Mouse (Mus musculus): Measurements from ENCODE around the gene Pou2f2. TPM values are rescaled to one million over a fixed set of nuclear protein-coding genes. Genes with fewer than 3 reads are reported as not detected.
A peak's percentile ranks its signal among the peaks of the same experiment; 100 is the strongest.

Pou2f2 gene
- polyA plus RNA-seq, 1 experiment = 8.4 TPM

GRCm38 (mm10) chr7:25073924-25074323 lies 105.6 kb downstream of the Pou2f2 start:
- TF ChIP-seq CTCF (IDR thresholded peaks at IDR 0.05; ENCODE audit: borderline replicate concordance, insufficient read depth, low read depth, low read length) (no peak), POLR2A (IDR thresholded peaks at IDR 0.05; ENCODE audit: borderline replicate concordance, insufficient read depth, low read length) (no peak)
- H3K4me1 ChIP-seq (ENCODE audit: control insufficient read depth, insufficient read depth, low read length) = peaks cover 33% of the 10 kb centered on the region
- no peak overlapping the region for H3K4me3 ChIP-seq (replicated peaks; ENCODE audit: insufficient read depth, low read depth, low read length)
- no peak overlapping the region for H3K27ac ChIP-seq (ENCODE audit: insufficient read depth, low read length)
- no peaks in the 10 kb centered on the region for H3K27me3 ChIP-seq (ENCODE audit: control insufficient read depth, insufficient read depth, low read length)
- WGBS = 63% methylated on average over 8 of the region's 8 CpGs
- DNase-seq = no peak

GRCm38 (mm10) chr7:25072716-25073390 lies 106.7 kb downstream of the Pou2f2 start:
- Histone ChIP-seq H3K27me3 (ENCODE audit: control insufficient read depth, insufficient read depth, low read length) (no peaks in the 10 kb centered on the region), H3K4me3 (replicated peaks; ENCODE audit: insufficient read depth, low read depth, low read length) (peak overlapping the region; percentile 84), H3K4me1 (ENCODE audit: control insufficient read depth, insufficient read depth, low read length) (peaks cover 29% of the 10 kb centered on the region), H3K27ac (ENCODE audit: insufficient read depth, low read length) (peak overlapping the region; percentile 76)
- 0% methylated on average over 15 of the region's 33 CpGs for WGBS
- TF ChIP-seq CTCF (IDR thresholded peaks at IDR 0.05; ENCODE audit: borderline replicate concordance, insufficient read depth, low read depth, low read length) (no peak), POLR2A (IDR thresholded peaks at IDR 0.05; ENCODE audit: borderline replicate concordance, insufficient read depth, low read length) (peak; percentile 46; the same call in 1 of the 2 replicates)
- DNase-seq = peak; percentile 66 to 74

- no peak for DNase-seq
- Histone ChIP-seq H3K27ac (ENCODE audit: insufficient read depth, low read length) (peak within 1 kb of the TSS; percentile 86), H3K27me3 (ENCODE audit: control insufficient read depth, insufficient read depth, low read length) (no peaks in the 10 kb centered on the region), H3K4me3 (replicated peaks; ENCODE audit: insufficient read depth, low read depth, low read length) (peak within 1 kb of the TSS; percentile 84), H3K4me1 (ENCODE audit: control insufficient read depth, insufficient read depth, low read length) (peaks cover 29% of the 10 kb centered on the region)
- TF ChIP-seq CTCF (IDR thresholded peaks at IDR 0.05; ENCODE audit: borderline replicate concordance, insufficient read depth, low read depth, low read length) = no peak
- TF ChIP-seq POLR2A (IDR thresholded peaks at IDR 0.05; ENCODE audit: borderline replicate concordance, insufficient read depth, low read length) = no peak
- WGBS = 1% methylated on average over 27 of the region's 28 CpGs
Observed at GRCm38 (mm10) chr7:25071979-25072715, 107.4 kb downstream of the Pou2f2 start, which contains the start of the genes Grik5 and Zfp574. Gene Grik5 (minus strand): TSS chr7:25072346. Gene Zfp574 (plus strand): TSS chr7:25072567.

- WGBS = 30% methylated on average over 2 of the region's 2 CpGs
- TF ChIP-seq POLR2A (IDR thresholded peaks at IDR 0.05; ENCODE audit: borderline replicate concordance, insufficient read depth, low read length) = no peak
- no peak for TF ChIP-seq CTCF (IDR thresholded peaks at IDR 0.05; ENCODE audit: borderline replicate concordance, insufficient read depth, low read depth, low read length)
- Histone ChIP-seq H3K27ac (ENCODE audit: insufficient read depth, low read length) (no peak overlapping the region), H3K4me1 (ENCODE audit: control insufficient read depth, insufficient read depth, low read length) (peaks cover 21% of the 10 kb centered on the region), H3K4me3 (replicated peaks; ENCODE audit: insufficient read depth, low read depth, low read length) (no peak overlapping the region), H3K27me3 (ENCODE audit: control insufficient read depth, insufficient read depth, low read length) (no peaks in the 10 kb centered on the region)
- no peak for DNase-seq
Observed at GRCm38 (mm10) chr7:25068724-25069123, 110.8 kb downstream of the Pou2f2 start.

GRCm38 (mm10) chr7:25067909-25068656 lies 111.4 kb downstream of the Pou2f2 start:
- H3K27ac ChIP-seq (ENCODE audit: insufficient read depth, low read length) = no peak overlapping the region
- no peak for DNase-seq
- no peak overlapping the region for H3K4me3 ChIP-seq (replicated peaks; ENCODE audit: insufficient read depth, low read depth, low read length)
- no peak for TF ChIP-seq POLR2A (IDR thresholded peaks at IDR 0.05; ENCODE audit: borderline replicate concordance, insufficient read depth, low read length)
- TF ChIP-seq CTCF (IDR thresholded peaks at IDR 0.05; ENCODE audit: borderline replicate concordance, insufficient read depth, low read depth, low read length) = no peak
- no peaks in the 10 kb centered on the region for H3K27me3 ChIP-seq (ENCODE audit: control insufficient read depth, insufficient read depth, low read length)
- WGBS = 67% methylated on average over 22 of the region's 22 CpGs
- H3K4me1 ChIP-seq (ENCODE audit: control insufficient read depth, insufficient read depth, low read length) = peaks cover 16% of the 10 kb centered on the region

GRCm38 (mm10) chr7:25067338-25067737 lies 112.2 kb downstream of the Pou2f2 start:
- Histone ChIP-seq H3K27ac (ENCODE audit: insufficient read depth, low read length) (no peak overlapping the region), H3K27me3 (ENCODE audit: control insufficient read depth, insufficient read depth, low read length) (no peaks in the 10 kb centered on the region), H3K4me1 (ENCODE audit: control insufficient read depth, insufficient read depth, low read length) (peaks cover 15% of the 10 kb centered on the region), H3K4me3 (replicated peaks; ENCODE audit: insufficient read depth, low read depth, low read length) (no peak overlapping the region)
- WGBS = 90% methylated on average over 7 of the region's 7 CpGs
- no peak for DNase-seq
- TF ChIP-seq CTCF (IDR thresholded peaks at IDR 0.05; ENCODE audit: borderline replicate concordance, insufficient read depth, low read depth, low read length) (no peak), POLR2A (IDR thresholded peaks at IDR 0.05; ENCODE audit: borderline replicate concordance, insufficient read depth, low read length) (no peak)

- no peak for DNase-seq
- no peak for TF ChIP-seq CTCF (IDR thresholded peaks at IDR 0.05; ENCODE audit: borderline replicate concordance, insufficient read depth, low read depth, low read length)
- no peak for TF ChIP-seq POLR2A (IDR thresholded peaks at IDR 0.05; ENCODE audit: borderline replicate concordance, insufficient read depth, low read length)
- Histone ChIP-seq H3K4me3 (replicated peaks; ENCODE audit: insufficient read depth, low read depth, low read length) (no peak overlapping the region), H3K27me3 (ENCODE audit: control insufficient read depth, insufficient read depth, low read length) (no peaks in the 10 kb centered on the region), H3K27ac (ENCODE audit: insufficient read depth, low read length) (no peak overlapping the region), H3K4me1 (ENCODE audit: control insufficient read depth, insufficient read depth, low read length) (peaks cover 1% of the 10 kb centered on the region; the same call in 1 of the 2 replicates)
- 86% methylated on average over 8 of the region's 8 CpGs for WGBS
Observed at GRCm38 (mm10) chr7:25063900-25064299, 115.6 kb downstream of the Pou2f2 start.

Data from cerebellum, adult 2 months (tissue).